Mouse (Mus musculus) mouse trophoblast stem cell (cell line): ENCODE results near the gene Zyx.

Experiments used
- in situ Hi-C, 2 experiments: fragments of 300-500 bp; cut with MseI, MboI; formaldehyde crosslinking; loops; 2 replicates in 1 of 2; 3 replicates in 1 of 2; pipeline ENCODE4 v1.15.1; 2025

Gene Zyx

DNA sequence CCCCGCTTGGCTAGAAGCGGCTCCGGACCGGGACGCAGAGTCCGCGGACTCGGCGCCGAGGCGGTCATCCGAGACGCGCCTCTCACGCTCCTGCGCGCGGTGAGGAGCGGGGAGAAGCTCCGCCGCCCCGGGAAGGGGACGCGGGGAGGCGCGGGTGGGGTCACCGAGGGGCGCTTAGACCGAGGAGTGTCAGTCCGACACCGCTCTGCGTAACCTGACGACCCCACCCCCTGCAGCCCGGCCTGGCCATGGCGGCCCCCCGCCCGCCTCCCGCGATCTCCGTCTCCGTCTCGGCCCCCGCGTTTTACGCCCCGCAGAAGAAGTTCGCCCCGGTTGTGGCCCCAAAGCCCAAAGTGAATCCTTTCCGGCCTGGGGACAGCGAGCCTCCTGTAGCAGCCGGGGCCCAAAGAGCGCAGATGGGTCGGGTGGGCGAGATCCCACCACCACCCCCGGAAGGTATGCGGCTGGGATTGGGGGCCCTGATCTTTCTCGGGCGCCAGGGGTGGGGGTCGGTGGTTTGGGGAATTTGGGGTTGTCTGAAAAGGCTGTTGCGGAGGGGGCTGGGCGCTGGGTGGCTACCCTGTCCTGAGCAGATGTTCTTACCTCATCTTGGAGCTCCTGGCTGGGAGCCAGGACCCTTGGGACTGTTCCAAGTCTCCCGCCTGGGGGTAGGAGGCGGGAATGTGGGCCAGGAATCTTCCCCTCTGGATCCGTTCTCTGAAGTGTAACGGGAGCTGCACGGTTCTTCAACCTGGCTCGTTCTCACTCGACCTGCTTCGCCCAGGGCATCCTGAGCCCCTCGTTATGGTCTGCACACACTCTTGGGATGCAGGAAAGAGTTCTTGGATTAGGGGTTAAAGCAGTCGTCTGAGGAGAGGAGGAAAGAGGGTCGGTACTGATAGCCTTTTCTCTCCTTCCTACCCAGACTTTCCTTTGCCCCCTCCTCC, 864 bp downstream of the Zyx start:
- in situ Hi-C loops, result no loop called here

DNA sequence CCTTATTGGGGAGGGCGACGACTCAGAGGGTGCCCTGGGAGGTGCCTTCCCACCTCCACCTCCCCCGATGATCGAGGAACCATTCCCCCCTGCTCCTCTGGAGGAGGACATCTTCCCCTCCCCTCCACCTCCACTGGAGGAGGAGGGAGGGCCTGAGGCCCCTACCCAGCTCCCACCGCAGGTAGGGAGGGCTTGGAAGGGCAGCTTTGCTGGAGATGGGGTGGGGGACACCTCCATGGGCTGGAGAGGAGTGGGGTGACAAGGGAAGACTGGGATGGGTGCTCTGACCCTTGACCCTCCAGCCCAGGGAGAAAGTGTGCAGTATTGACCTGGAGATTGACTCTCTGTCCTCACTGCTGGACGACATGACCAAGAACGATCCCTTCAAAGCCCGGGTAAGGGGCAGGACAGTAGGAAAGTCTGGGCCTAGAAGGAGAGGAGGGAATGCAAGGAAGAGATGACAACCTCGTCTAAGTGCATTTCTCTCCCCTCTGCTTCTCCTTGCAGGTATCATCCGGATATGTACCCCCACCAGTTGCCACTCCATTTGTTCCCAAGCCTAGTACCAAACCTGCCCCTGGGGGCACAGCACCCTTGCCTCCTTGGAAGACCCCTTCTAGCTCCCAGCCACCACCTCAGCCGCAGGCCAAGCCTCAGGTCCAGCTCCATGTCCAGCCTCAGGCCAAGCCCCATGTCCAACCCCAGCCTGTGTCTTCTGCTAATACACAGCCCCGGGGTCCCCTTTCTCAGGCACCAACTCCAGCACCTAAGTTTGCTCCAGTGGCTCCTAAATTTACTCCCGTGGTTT, 1.7 kb downstream of the Zyx start:
- in situ Hi-C loops, result no loop called here

DNA sequence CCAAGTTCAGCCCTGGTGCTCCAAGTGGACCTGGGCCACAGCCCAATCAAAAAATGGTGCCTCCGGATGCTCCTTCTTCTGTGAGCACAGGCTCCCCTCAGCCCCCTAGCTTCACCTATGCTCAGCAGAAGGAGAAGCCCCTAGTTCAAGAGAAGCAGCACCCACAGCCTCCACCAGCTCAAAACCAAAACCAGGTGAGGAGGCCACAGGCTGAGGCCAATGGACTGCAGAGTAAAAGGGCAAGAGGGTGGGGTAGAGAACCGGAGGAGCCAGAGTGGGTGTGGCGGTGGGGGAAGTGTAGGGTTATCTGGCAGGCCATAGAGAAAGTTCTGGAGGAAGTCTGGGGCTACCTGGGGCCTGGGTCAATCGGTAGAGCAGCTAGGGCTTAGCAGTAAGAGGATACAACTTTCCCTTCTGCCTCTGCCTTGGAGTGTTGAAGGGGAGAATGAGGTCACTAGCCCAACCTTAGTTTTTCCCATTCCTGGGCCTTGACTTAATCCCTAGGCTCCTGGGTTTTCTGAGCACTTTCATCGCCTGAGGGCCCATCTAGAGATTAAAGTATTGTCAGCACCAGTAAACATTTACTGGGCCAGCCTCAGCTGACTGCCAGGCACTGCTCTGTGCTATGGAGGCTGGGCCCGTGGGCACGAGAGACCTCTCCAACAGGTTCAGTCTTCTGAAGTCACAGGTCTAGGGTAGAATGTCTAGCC, 2.5 kb downstream of the Zyx start:
- in situ Hi-C loops, result no loop called here

DNA sequence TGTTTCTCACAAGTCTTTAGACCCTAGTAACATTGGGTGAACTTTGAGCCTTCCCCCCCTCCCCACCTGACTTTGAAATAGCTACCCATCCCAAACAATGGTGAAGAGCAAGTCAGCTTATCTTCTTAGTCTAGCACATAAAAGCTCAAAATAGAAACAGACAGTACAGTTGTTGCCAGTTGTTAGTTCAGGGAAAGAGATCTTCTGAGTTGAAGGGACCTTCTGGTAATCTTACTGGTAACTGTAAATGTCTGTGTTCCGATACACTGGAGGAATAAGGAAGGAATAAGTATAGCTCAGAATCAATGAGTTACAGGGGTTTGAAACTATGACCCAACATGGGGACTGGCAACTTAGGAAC, 3.0 kb downstream of the Zyx start:
- in situ Hi-C loops, result no loop called here

DNA sequence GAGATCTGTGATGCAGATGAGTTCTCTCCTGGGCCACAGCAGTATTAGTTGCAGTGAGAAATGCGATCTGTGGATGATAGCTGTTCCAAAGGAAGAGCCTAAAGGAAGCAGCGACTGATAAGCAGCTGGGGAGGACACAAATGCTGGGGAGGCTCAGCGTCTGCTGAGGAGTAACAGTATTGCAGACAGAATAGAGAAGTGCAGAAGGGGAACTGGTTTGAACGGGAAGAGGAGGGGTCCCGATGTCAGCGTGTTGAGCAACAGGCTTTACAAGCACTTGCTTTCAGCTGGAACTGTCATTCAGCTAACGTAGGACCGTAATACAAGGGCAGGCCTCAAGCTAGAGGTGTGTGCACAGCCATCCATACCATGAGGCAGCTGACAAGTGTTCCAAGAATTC, 3.8 kb downstream of the Zyx start:
- in situ Hi-C loops, result no loop called here

DNA sequence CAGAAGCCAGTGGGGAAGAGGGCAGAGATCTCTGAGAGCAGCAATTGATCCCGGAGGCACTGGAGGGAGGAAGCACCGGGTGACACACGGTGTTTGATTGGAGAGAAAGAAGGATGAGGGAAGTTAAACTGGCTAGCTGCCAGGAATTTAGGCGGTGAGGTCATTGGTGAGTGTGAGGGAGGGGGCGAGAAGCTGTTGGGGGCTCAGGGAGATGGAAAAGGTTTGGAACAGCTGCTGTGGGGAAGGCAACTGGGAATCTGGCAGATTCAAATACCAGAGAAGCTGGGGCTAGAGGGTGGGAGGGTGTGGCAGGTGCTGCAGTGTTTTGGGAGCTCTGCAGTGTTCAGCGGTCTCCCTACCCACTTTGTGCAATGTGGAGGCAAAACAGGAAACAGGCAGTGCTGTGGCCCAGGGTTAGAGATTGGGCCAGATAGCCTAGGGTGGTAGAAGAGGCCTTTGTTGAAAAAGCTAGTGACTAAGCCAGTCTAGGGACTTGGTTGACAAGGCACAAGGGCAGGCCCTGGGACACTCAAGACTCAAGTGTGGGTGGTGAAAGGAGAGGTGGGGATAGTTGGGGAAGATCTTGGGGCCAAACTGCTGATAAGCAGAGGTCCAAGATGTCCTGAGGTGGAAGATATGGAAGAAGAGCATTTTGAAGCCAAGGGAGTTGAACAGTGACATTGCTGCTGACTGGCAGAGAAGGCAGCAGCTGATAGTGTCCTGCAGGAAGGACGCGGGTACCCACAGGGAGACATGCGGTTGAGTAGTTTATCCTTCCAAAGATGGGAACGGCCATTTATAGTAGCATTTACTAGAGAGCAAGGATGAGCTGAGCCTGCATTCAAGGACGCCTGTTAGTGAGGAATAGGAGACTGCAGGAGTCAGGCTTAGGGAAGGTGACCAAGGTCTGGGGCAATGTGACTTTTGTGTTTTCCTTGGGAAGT, 4.9 kb downstream of the Zyx start:
- in situ Hi-C loops, result no loop called here

DNA sequence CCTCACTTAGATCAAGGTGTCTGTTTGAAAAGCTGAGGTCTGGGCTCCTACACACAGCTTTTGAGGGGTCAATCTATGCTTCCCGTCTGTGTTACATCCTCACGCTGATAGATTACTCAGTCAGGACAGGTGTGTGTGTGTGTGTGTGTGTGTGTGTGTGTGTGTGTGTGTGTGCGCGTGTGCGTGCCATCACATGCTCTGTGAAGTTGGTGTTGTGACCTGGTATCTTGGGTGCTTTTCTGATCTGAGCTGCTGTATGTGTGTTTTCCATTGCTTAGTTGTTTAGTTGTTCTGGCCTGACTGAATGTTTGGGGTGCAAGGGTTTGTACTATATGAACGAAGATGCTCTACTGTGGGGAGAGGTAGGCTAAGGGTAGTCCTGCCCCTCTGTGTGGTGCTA, 5.9 kb downstream of the Zyx start:
- in situ Hi-C loops, result no loop called here

DNA sequence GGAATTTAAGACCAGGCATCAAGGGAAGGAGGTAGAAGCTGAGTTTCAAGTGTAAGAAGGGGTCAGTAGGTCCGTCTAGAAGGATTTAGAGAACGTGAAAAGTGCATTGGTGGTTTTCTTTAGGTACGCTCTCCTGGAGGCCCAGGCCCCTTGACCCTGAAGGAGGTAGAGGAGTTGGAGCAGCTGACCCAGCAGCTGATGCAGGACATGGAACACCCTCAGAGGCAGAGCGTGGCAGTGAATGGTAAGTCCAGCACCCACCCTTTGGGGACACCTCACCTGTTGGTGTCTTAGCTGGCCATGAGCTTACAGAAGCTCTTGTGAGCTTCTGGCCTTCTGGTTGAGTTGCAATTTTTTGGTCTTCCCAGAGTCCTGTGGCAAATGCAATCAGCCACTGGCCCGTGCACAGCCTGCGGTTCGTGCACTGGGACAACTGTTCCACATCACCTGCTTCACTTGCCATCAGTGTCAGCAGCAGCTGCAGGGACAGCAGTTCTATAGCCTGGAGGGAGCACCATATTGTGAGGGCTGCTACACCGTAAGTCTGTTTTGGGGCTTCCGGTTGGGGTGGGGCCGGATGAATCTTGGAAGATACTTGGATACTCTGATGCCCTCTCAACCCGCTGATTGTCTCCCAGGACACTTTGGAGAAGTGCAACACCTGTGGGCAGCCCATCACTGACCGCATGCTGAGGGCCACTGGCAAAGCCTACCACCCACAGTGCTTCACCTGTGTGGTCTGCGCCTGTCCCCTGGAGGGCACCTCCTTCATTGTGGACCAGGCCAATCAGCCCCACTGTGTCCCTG, 6.6 kb downstream of the Zyx start:
- in situ Hi-C loops, result no loop called here

DNA sequence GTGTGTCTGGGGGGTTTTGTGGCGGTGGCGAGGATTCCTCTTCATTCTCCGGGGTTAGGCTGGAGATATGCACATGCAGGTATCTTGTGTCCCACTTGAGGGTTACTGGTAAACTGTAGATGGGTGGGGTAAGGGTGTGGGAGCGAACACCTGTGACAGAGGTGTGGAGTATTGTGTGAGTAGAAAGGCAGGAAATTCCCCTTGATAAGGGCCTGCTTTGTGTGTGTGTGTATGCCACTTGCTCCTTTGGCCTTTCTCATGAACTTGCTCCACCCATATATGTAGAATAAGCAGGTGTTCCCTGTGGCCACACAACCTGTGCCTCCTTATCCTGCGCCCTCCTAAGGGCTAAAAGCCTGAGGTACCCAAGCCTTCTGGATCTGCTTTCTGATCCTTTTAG, 7.5 kb downstream of the Zyx start:
- in situ Hi-C loops, result no loop called here

DNA sequence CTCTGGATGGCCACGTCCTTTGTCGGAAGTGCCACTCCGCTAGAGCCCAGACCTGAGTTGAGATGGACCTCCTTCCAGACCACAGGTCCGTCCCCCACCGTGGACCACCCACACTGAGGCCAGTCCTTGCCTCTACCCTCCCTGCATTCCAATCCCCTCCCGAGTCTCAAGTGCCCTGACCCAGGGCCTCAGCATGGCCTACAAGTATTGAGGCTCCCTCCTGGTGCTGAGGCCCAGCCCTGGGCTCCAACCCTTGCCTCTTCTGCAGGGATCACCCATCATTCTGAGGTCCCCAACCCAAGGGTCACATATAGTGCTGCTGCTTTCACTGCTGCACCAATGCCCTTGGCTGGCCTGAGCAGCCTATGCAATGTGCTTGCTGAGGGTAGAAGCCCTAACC, 8.5 kb downstream of the Zyx start:
- in situ Hi-C loops, result no loop called here

DNA sequence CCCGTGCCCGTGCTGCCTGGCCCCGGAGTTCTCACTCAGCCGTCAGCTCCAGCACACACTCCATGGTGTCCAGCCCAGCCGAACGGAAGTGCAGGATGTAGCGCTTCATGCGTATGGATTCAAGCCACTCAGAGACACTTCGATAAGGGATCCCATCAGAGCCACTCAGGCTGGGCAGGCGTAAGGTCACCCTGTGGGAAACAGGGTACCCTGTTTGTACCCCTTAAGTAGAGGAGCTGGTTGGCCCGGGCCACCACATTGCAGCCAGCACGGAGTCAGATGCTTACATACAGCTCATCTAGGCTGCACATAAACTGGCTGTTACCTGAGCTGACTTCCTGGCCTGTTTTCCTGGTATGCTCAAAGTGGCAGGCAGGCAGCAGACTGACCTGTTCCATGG, 9.5 kb downstream of the Zyx start:
- in situ Hi-C loops, result no loop called here

DNA sequence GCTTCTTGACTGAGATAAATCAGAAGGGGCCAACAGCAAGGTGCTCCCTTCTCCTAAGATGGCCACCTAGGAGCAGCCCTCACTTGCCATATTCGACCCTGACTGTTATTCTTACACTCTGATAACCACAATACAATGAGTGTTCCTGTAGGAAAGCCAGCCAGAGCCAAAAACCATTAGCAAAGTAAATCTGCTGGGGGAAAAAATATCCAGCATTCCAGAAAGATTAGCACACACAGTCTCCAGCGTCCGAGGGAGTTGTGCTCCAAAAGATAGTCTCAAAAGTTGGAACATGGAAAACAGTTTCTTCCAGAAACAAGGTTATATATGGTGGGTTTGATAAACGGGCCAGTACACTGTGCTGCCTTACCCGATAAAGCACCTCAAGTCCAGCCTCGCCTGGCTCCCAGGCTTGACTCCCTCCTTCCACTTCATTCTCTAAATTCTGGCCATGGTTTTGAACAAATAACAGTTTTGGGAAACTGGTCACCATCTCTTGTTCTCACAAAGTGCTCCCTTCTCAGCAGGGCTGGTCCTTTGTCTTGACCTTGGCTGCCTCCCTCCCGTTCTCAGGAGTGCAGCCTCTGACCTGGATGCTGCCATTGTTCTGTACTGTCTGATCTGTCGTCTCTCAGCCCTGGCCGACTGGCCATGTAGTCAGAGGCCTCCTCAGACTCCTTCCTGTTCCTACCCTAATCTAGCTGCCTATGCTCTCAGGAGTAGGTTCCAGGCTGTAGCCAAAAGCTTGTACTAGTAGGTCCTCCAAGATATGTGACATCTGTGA, 10.1 kb downstream of the Zyx start:
- in situ Hi-C loops, result no loop called here

DNA sequence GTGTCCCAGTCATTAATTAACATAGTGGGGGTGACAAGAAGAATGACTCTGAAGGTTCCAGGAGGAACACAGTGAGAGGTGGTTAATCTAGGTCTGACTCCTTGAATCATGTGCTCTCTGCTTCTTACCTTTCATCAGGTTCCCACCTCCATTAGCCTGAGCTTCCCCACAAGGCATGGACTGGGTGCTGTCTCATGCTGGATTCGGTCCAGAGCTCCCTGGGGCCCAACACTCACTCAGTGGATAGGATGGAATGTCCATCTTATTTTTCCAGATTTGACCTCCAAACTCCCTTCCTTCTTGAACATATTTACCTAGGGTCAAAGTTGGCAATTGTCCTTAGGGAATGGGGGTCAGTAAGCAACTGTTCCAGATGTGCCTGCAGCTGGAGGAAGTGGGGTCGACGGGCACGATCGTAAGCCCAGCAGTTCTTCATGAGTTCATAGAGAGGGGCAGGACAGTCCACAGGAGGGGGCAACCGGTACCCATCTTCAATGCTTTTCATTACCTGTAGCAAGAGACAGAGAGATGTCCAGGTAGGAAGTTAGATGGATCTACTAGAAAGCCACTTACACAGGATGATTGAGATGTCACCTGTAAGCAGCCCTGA, 10.9 kb downstream of the Zyx start:
- in situ Hi-C loops, result no loop called here

DNA sequence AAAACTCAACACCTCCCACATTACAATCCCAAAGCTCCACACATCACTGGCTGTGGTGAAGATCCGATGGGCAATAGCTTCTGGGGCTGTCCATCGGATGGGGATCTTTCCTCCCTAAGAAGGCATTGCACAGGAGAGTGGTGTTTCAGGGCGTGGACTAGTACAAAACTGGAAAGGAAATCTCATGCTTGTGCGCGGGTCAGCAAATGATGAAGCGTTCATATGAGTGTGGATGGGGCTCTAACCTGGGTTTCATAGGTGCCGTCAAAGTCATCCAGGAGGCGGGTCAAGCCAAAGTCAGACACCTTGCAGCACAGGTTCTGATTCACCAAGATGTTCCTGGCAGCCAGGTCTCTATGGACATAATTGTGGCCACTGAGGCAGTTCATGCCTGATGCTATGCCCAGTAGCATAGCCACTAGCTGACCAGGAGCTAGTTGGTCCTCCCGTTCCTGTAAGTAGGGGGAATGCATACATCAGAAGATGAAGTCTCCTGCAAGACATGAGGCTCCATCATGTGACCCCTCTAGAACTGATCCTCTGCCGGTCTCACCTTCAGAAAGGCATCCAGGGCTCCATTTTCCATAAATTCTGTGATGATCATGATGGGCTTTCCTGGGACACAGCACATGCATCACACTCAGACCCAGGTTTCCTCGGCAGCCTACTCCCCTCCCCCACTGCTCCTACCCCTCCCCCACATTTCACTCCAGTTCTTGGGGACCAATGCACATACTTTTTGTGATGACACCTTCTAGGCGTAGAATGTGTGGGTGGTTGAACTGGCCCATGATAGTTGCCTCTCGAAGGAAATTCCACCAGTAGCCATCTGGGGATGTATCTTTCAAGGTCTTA, 11.8 kb downstream of the Zyx start:
- in situ Hi-C loops, result no loop called here

DNA sequence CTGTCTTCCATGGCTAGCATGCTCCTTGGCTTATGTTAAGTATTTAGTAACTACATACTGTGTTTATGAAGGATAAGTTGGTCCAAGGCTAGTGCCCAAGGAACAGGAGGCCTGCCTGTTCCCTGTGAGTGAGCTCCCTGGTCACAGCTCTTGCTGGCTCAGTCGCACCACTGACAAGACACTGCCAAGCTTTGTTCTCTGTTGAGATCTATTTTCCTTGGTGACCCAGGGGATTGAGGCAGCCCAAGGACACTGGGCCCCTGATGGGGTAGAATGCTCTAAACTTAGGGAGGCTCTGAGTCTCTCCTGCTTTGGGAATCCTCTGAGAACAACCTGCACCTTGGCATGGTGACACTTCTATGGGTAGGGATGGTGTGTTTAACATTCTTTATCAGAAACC, 12.6 kb downstream of the Zyx start:
- in situ Hi-C loops, result no loop called here

DNA sequence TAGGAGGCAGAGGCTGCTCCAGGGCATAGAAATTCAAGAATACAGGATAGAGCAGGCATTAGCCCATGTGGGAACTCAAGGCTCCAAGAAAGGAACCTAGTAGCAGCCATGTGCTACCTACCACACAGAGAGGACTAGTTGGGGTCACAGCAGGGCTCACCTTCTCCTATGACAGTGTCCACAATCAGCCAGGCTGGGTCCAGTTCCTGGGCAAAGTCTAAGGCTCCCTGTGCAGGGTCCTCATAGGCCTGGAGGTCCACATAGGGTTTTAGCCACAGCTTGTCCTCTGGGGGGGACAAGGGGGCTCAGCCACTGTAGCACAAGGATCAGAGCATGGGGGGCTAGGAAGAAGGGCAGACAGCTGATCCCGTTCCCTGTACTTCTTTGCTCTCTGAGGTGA, 13.1 kb downstream of the Zyx start:
- in situ Hi-C loops, result no loop called here

DNA sequence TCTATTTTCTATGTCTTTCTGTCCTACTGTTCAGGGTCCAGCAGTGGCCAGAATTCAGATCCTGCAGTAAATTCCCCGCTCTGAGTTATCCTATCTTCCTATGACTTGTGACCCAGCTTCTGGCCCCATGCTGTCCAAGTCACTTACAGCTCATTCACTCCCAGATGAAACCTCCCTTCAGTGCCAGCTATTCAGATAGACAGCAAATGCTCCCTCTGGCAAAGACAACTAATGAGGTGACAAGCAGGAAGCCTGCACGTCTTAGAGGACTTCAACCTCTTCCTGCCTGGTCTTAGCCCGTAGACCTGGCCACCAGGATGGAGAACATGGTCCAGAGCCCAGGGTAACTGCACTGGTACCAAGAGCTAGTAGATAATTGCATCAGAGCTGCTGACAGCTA, 13.5 kb downstream of the Zyx start:
- in situ Hi-C loops, result no loop called here

DNA sequence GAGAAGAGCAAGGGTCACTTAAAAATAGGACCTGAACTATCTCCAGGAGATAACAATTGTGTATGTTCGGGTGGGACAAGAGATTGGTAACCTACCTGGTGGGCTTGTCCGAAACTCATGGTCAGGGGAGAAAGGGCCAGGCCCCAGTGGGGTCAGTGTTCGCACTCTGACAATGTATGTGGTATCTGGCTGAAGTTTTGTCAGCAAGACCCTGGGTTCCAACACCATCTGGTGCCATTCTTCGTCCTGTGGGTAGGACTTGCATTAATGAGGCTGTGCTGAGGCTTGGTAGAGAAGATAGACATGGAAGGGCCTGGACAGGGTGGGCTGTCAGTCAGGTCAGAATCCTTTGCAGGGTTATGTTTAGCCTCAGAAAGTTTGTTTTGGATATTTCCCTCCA, 14.6 kb downstream of the Zyx start:
- in situ Hi-C loops, result no loop called here
